Mouse (Mus musculus) liver, embryonic 15.5 days (tissue): ENCODE data around the gene Ggta1. TPM values are rescaled to one million over a fixed set of nuclear protein-coding genes. Genes with fewer than 3 reads are reported as not detected.
"Not testable (repeated sequence)": the region's sequence is repeated elsewhere in the genome, so short reads cannot be mapped to it uniquely, and the experiment has no call there.

Source experiments
- ATAC-seq: fragments of 200-750 bp; cut with Nextera tagmentation; 2 replicates; pipeline ENCODE4 v1.8.0; 2017; ENCODE audit warnings: moderate number of reproducible peaks, mild to moderate bottlenecking, moderate library complexity; ENCODE audit not compliant: insufficient read depth
- H3K27ac ChIP-seq: fragments of 300-500 bp; sonication (generic); replicated peaks from 2 replicates; pipeline ENCODE4 v1.5.1; 2015; ENCODE audit warnings: mild to moderate bottlenecking, inconsistent platforms
- H3K27me3 ChIP-seq: fragments of 300-500 bp; sonication (generic); 2 replicates; pipeline ENCODE4 v1.6.1; 2015; ENCODE audit warnings: mild to moderate bottlenecking, inconsistent platforms
- H3K36me3 ChIP-seq: fragments of 300-500 bp; sonication (generic); replicated peaks from 2 replicates; pipeline ENCODE4 v1.6.1; 2015; ENCODE audit warnings: moderate library complexity, mild to moderate bottlenecking, inconsistent platforms
- H3K4me1 ChIP-seq: fragments of 300-500 bp; sonication (generic); replicated peaks from 2 replicates; pipeline ENCODE4 v1.6.1; 2015; ENCODE audit warnings: inconsistent platforms
- H3K4me2 ChIP-seq: fragments of 300-500 bp; sonication (generic); 2 replicates; pipeline ENCODE4 v1.6.1; 2015; ENCODE audit warnings: moderate library complexity, mild to moderate bottlenecking, inconsistent platforms
- H3K4me3 ChIP-seq: fragments of 300-500 bp; sonication (generic); replicated peaks from 2 replicates; pipeline ENCODE4 v1.5.1; 2015; ENCODE audit warnings: mild to moderate bottlenecking, inconsistent platforms
- H3K9ac ChIP-seq: fragments of 300-500 bp; sonication (generic); 2 replicates; pipeline ENCODE4 v1.6.1; 2015; ENCODE audit warnings: moderate library complexity, mild to moderate bottlenecking, inconsistent platforms
- H3K9me3 ChIP-seq: fragments of 300-500 bp; sonication (generic); replicated peaks from 2 replicates; pipeline ENCODE4 v1.6.1; 2016; ENCODE audit warnings: inconsistent platforms
- WGBS: fragments of 180-500 bp; shearing (Covaris S2); methylation state at CpG from one replicate; pipeline ENCODE4 v1.1.7; 2015; ENCODE audit warnings: mixed read lengths; ENCODE audit not compliant: insufficient replicate concordance; 5-methylcytosine and 5-hydroxymethylcytosine counted together
- polyA plus RNA-seq: library from polyadenylated mRNA; unstranded; fragments of >200 nt; fragmentation: Nextera tagmentation; extraction: Ambion mirVana; gene quantifications from 2 replicates; pipeline ENCODE4 v1.2.1, GENCODE M21; 2015

Ggta1 gene
- polyA plus RNA-seq, 1 experiment from 2014 or later, result 9.0 TPM

DNA sequence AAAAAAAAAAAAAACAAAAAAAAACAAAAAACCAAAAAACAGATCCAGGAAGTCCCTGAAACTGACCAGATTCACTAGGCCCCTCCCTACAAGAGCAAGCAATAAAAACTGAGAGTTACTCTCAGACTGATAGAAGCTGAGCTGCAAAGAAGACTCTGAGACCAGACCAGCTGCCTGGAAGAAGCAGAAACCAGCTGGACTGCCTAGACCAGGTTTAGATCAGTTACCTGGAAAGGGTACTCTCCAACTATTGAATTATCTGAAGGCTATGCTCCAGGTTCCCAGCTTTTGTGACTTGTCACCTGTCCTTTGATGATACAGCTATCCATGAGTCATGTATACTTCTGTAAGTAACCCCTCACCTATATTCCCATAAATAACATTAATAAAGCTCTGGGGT is 3.7 kb downstream of the Ggta1 start:
- no peaks in the 10 kb centered on the region for H3K9me3 ChIP-seq
- H3K4me3 ChIP-seq, result peak overlapping the region; percentile 67; the same call in 1 of the 2 replicates
- peak overlapping the region; percentile 97 for H3K4me2 ChIP-seq
- H3K4me1 ChIP-seq, result peaks cover 60% of the 10 kb centered on the region
- H3K27me3 ChIP-seq, result no peaks in the 10 kb centered on the region; the same call in 1 of the 2 replicates
- H3K27ac ChIP-seq, result no peak overlapping the region
- no peak for ATAC-seq
- no peak overlapping the region for H3K9ac ChIP-seq
- H3K36me3 ChIP-seq, result peaks cover 13% of the 10 kb centered on the region

DNA sequence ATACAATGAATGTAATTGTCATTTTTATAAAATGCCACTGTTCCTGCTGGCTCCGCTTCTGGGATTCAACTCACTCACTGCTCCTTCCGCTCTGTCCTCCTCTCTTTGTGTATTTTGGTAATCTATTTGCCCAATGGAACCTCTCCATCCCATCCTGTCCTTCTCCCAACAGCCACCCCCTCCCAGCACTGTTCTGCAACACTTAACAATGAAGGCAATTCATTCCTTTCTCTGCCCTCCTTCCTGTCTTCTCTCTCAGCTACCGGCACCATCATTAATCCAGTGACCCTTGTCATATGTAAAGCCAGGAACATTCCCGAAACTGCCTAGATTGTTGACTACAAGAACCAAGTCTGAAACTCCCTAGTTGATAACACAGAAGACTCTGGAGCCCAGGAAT is 4.6 kb downstream of the Ggta1 start:
- Histone ChIP-seq H3K27ac (no peak overlapping the region), H3K9ac (no peak overlapping the region), H3K9me3 (no peaks in the 10 kb centered on the region), H3K4me1 (peaks cover 59% of the 10 kb centered on the region), H3K4me3 (no peak overlapping the region), H3K4me2 (no peak overlapping the region), H3K36me3 (peaks cover 16% of the 10 kb centered on the region), H3K27me3 (no peaks in the 10 kb centered on the region; the same call in 1 of the 2 replicates)
- WGBS, result 82% methylated on average over 4 of the region's 4 CpGs
- ATAC-seq, result no peak

GRCm38 (mm10) chr2:35453736-35454135 is 9.3 kb downstream of the Ggta1 start:
- no peak overlapping the region for H3K4me3 ChIP-seq
- H3K36me3 ChIP-seq, result peaks cover 16% of the 10 kb centered on the region
- no peaks in the 10 kb centered on the region for H3K27me3 ChIP-seq
- no peak overlapping the region for H3K27ac ChIP-seq
- 24% methylated on average over 3 of the region's 3 CpGs for WGBS
- ATAC-seq, result no peak
- H3K4me1 ChIP-seq, result peaks cover 63% of the 10 kb centered on the region
- no peak overlapping the region for H3K4me2 ChIP-seq
- H3K9ac ChIP-seq, result no peak overlapping the region
- no peaks in the 10 kb centered on the region for H3K9me3 ChIP-seq

- H3K9ac ChIP-seq, H3K36me3 ChIP-seq, H3K4me3 ChIP-seq, H3K9me3 ChIP-seq, H3K27me3 ChIP-seq, ATAC-seq, H3K4me2 ChIP-seq: not testable (repeated sequence)
- Histone ChIP-seq H3K4me1 (peaks cover 65% of the 10 kb centered on the region), H3K27ac (0 out of 2 replicates have a peak overlapping the region, but pooled peaks have one; percentile 20)
- WGBS, result 72% methylated on average over 6 of the region's 6 CpGs
These were observed 10.3 kb downstream of the Ggta1 start for GRCm38 (mm10) chr2:35452695-35453094.

DNA sequence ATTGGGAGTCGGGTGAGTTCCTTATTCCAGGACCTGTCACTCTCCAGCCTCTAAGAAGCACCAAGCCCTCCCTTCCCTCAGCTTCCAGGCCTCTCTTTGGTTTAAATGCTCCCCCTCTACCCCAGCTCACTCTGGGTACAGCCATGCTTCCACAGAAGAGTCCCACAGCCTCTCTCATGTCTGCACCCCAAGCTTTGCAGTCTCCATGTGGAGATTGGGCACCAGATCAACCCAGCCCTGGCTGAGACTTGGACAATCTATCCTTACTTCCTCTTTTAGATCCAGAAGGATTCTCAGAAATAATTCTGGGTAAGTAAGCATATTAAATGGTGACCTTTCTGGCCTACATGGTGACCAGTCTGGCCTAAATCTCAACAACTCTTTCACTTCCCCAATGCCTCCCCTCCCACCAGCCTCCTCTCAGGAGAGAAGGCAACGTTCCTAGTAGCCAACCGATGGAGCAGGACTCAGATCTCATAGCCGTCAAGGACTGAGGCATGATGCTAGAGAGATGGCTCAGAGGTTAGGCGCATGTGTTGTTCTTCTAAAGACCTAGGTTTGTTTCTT is 11.5 kb downstream of the Ggta1 start:
- ATAC-seq, result no peak
- H3K27me3 ChIP-seq, result no peaks in the 10 kb centered on the region
- 0 out of 2 replicates have a peak, but pooled peaks cover 11% of the 10 kb centered on the region for H3K36me3 ChIP-seq
- peaks cover 76% of the 10 kb centered on the region for H3K4me1 ChIP-seq
- H3K9ac ChIP-seq, result no peak overlapping the region
- no peak overlapping the region for H3K4me3 ChIP-seq
- peak overlapping the region; percentile 41 for H3K27ac ChIP-seq
- H3K9me3 ChIP-seq, result no peaks in the 10 kb centered on the region
- WGBS, result 70% methylated on average over 5 of the region's 5 CpGs
- peak overlapping the region; percentile 18; the same call in 1 of the 2 replicates for H3K4me2 ChIP-seq

DNA sequence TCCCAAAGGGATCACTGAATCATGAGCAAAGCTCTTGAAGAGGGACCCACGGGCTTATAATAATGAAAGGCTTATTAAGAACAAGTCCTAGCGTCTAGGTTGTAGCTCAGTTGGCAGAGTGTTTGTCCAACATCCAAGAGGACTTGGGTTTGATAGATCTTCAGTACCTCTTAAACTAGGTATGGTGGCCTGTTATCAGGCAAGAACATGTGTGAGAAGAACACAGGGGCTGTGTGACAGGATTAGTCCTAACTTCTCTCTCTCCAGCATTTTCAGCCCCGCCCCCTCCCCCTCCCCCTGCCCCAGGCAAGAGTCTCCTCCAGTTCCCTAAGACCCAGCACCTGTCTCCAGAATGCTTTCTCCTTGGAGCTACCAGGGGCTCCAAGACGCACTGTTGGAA is 12.2 kb downstream of the Ggta1 start:
- Histone ChIP-seq H3K27ac (peak overlapping the region; percentile 41), H3K27me3 (no peaks in the 10 kb centered on the region), H3K4me3 (no peak overlapping the region), H3K4me2 (peak overlapping the region; percentile 18; the same call in 1 of the 2 replicates), H3K9ac (no peak overlapping the region), H3K4me1 (peaks cover 83% of the 10 kb centered on the region), H3K9me3 (no peaks in the 10 kb centered on the region), H3K36me3 (0 out of 2 replicates have a peak, but pooled peaks cover 14% of the 10 kb centered on the region)
- 48% methylated on average over 4 of the region's 4 CpGs for WGBS
- peak; percentile 54 for ATAC-seq

GRCm38 (mm10) chr2:35449687-35450622 is 13.1 kb downstream of the Ggta1 start:
- Histone ChIP-seq H3K9me3 (no peaks in the 10 kb centered on the region), H3K27ac (peak overlapping the region; percentile 41), H3K9ac (no peak overlapping the region), H3K36me3 (0 out of 2 replicates have a peak, but pooled peaks cover 14% of the 10 kb centered on the region), H3K4me1 (peaks cover 92% of the 10 kb centered on the region), H3K4me2 (peak overlapping the region; percentile 18; the same call in 1 of the 2 replicates), H3K27me3 (no peaks in the 10 kb centered on the region), H3K4me3 (no peak overlapping the region)
- no peak for ATAC-seq
- 43% methylated on average over 12 of the region's 12 CpGs for WGBS

DNA sequence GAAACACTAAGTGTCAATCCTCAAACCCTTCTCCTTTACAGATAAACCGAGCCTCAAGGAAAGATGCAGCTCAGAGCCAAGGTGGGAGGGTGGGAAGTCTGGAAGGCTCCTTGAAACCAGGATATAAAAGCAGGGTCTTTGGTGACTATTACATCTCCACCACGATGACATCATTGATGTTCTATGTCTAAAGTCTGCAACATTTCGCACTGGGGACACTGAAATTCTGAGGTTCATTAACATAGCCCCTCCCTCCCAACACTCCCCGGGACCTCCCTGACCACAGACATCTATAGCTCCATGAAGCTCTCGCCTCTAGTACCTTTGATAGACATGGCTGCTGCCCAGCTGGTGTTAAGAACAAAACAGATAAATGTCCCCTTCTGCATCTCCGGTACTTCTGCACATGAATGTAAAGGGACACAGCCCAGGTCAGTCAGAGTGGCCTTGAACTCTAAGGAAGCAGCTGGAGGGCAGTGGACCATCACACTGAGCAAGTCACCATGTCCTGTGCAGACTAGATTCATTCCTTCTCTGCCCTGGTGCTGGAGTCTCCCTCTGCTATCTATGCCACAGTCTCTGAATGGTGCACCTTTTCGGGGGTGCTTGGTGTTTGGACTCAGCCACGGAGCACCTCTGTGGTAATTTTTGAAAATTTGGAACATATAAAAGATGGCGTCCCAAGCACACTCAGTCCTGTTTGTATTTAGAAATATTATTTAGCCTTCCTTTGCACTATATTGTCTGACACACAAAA is 13.9 kb downstream of the Ggta1 start:
- peaks cover 99% of the 10 kb centered on the region for H3K4me1 ChIP-seq
- no peak overlapping the region for H3K4me2 ChIP-seq
- H3K9ac ChIP-seq, result no peak overlapping the region
- H3K4me3 ChIP-seq, result no peak overlapping the region
- no peaks in the 10 kb centered on the region for H3K27me3 ChIP-seq
- H3K36me3 ChIP-seq, result 0 out of 2 replicates have a peak, but pooled peaks cover 14% of the 10 kb centered on the region
- peak overlapping the region; percentile 35; the same call in 1 of the 2 replicates for H3K27ac ChIP-seq
- WGBS, result 49% methylated on average over 9 of the region's 9 CpGs
- ATAC-seq, result no peak
- no peaks in the 10 kb centered on the region for H3K9me3 ChIP-seq

GRCm38 (mm10) chr2:35448215-35448913 is 14.7 kb downstream of the Ggta1 start:
- Histone ChIP-seq H3K27me3 (no peaks in the 10 kb centered on the region), H3K9me3 (no peaks in the 10 kb centered on the region), H3K4me3 (no peak overlapping the region), H3K36me3 (0 out of 2 replicates have a peak, but pooled peaks cover 11% of the 10 kb centered on the region), H3K4me2 (no peak overlapping the region), H3K9ac (no peak overlapping the region), H3K4me1 (peaks cover 99% of the 10 kb centered on the region), H3K27ac (no peak overlapping the region)
- no peak for ATAC-seq
- 42% methylated on average over 7 of the region's 7 CpGs for WGBS

GRCm38 (mm10) chr2:35447453-35447852 is 15.6 kb downstream of the Ggta1 start:
- no peaks in the 10 kb centered on the region for H3K27me3 ChIP-seq
- peaks cover 89% of the 10 kb centered on the region for H3K4me1 ChIP-seq
- 0 out of 2 replicates have a peak, but pooled peaks cover 7% of the 10 kb centered on the region for H3K36me3 ChIP-seq
- H3K4me2 ChIP-seq, result no peak overlapping the region
- ATAC-seq, result no peak
- 69% methylated on average over 7 of the region's 7 CpGs for WGBS
- no peak overlapping the region for H3K4me3 ChIP-seq
- H3K9ac ChIP-seq, result no peak overlapping the region
- H3K27ac ChIP-seq, result 0 out of 2 replicates have a peak overlapping the region, but pooled peaks have one; percentile 25
- no peaks in the 10 kb centered on the region for H3K9me3 ChIP-seq
